Mouse (Mus musculus): Measurements from ENCODE around the gene Lyl1. TPM values are rescaled to one million over a fixed set of nuclear protein-coding genes. Genes with fewer than 3 reads are reported as not detected.

The Lyl1 gene
- polyA plus RNA-seq, 1 experiment from 2014 or later, result 13.7 TPM

GRCm38 (mm10) chr8:84689091-84689915 lies 12.0 kb upstream of the Lyl1 start:
- Histone ChIP-seq H3K4me1 (ENCODE audit: control insufficient read depth in 2 of 2, insufficient read depth in 2 of 2, low read length in 2 of 2) (peaks cover 14 to 40% of the 10 kb centered on the region in 2 experiments), H3K9ac (ENCODE audit: low read length) (peak overlapping the region; percentile 83), H3K27me3 (ENCODE audit: control insufficient read depth, insufficient read depth, low read length) (no peaks in the 10 kb centered on the region), H3K4me2 (ENCODE audit: low read length) (peak overlapping the region; percentile 78), H3K4me3 (ENCODE audit: control insufficient read depth in 1 of 2, insufficient read depth in 1 of 2, low read depth in 1 of 2, low read length in 2 of 2) (peak overlapping the region; percentile 67 to 78), H3K36me3 (ENCODE audit: control insufficient read depth, insufficient read depth, low read length) (peaks cover 32% of the 10 kb centered on the region), H3K27ac (replicated peaks in 1 of 2; ENCODE audit: control insufficient read depth in 1 of 2, insufficient read depth in 1 of 2, low read depth in 2 of 2, low read length in 2 of 2) (peak overlapping the region; percentile 62 to 95), H3K9me3 (ENCODE audit: control insufficient read depth, low read length) (no peaks in the 10 kb centered on the region)
- peak; percentile 75 for ATAC-seq (ENCODE audit: insufficient number of reproducible peaks, insufficient read depth, low FRiP score, low read depth)
- WGBS, result under 1% methylated on average over 47 of the region's 47 CpGs

DNA sequence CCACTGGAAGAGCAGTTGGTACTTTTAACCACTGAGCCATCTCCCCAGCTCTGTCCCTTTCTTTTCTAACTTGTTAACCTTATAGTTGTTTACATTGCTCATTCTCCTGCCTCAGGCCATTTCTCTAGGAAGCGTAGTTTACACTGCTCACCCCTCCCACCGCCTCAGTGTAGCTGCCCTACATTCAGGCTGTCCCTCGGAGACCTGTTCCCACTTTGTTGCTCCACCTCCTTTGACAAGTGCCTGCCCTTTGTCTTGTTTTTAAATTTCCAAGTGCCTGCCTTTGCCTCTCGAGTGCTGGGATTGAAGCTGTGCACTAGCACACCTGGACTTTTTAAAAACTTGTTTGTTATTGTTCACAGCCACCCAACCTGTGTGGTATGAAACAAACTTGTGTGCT lies 7.9 kb upstream of the Lyl1 start:
- Histone ChIP-seq H3K36me3 (ENCODE audit: control insufficient read depth, insufficient read depth, low read length) (peaks cover 69% of the 10 kb centered on the region), H3K4me2 (ENCODE audit: low read length) (no peak overlapping the region), H3K27ac (replicated peaks in 1 of 2; ENCODE audit: control insufficient read depth in 1 of 2, insufficient read depth in 1 of 2, low read depth in 2 of 2, low read length in 2 of 2) (no peak overlapping the region), H3K9ac (ENCODE audit: low read length) (no peak overlapping the region), H3K9me3 (ENCODE audit: control insufficient read depth, low read length) (no peaks in the 10 kb centered on the region), H3K4me3 (ENCODE audit: control insufficient read depth in 1 of 2, insufficient read depth in 1 of 2, low read depth in 1 of 2, low read length in 2 of 2) (no peak overlapping the region), H3K4me1 (ENCODE audit: control insufficient read depth in 2 of 2, insufficient read depth in 2 of 2, low read length in 2 of 2) (peaks cover 2 to 14% of the 10 kb centered on the region in 2 experiments; a peak in 3 of 4 replicates), H3K27me3 (ENCODE audit: control insufficient read depth, insufficient read depth, low read length) (no peaks in the 10 kb centered on the region)
- WGBS, result 70% methylated on average over 4 of the region's 4 CpGs
- no peak for ATAC-seq (ENCODE audit: insufficient number of reproducible peaks, insufficient read depth, low FRiP score, low read depth)

DNA sequence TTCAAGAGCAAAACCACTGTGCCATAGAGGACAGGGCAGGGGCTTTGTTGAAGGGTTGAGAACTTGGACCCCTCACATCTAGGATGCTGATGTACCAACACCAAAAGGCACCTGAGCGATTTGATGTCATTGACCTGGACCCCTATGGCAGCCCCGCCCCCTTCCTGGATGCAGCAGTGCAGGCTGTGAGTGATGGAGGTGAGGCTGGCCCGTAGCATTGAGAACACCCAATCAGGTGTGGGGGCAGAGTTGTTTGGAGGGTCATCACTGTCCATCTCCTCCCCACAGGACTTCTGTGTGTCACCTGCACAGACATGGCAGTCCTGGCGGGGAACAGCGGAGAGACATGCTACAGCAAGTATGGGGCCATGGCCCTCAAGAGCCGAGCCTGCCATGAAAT lies 6.1 kb upstream of the Lyl1 start:
- no peaks in the 10 kb centered on the region for H3K9me3 ChIP-seq (ENCODE audit: control insufficient read depth, low read length)
- H3K36me3 ChIP-seq (ENCODE audit: control insufficient read depth, insufficient read depth, low read length), result peaks cover 83% of the 10 kb centered on the region

GRCm38 (mm10) chr8:84697166-84698130 lies 3.8 kb upstream of the Lyl1 start:
- Histone ChIP-seq H3K4me2 (ENCODE audit: low read length) (no peak overlapping the region), H3K27me3 (ENCODE audit: control insufficient read depth, insufficient read depth, low read length) (peaks cover 5% of the 10 kb centered on the region; the same call in 1 of the 2 replicates), H3K36me3 (ENCODE audit: control insufficient read depth, insufficient read depth, low read length) (peaks cover 68% of the 10 kb centered on the region), H3K4me3 (ENCODE audit: control insufficient read depth in 1 of 2, insufficient read depth in 1 of 2, low read depth in 1 of 2, low read length in 2 of 2) (no peak overlapping the region), H3K27ac (replicated peaks in 1 of 2; ENCODE audit: control insufficient read depth in 1 of 2, insufficient read depth in 1 of 2, low read depth in 2 of 2, low read length in 2 of 2) (no peak overlapping the region), H3K4me1 (ENCODE audit: control insufficient read depth in 2 of 2, insufficient read depth in 2 of 2, low read length in 2 of 2) (peaks cover 6 to 17% of the 10 kb centered on the region in 2 experiments; a peak in 3 of 4 replicates), H3K9me3 (ENCODE audit: control insufficient read depth, low read length) (no peaks in the 10 kb centered on the region), H3K9ac (ENCODE audit: low read length) (no peak overlapping the region)
- WGBS, result 87% methylated on average over 14 of the region's 14 CpGs
- no peak for ATAC-seq (ENCODE audit: insufficient number of reproducible peaks, insufficient read depth, low FRiP score, low read depth)

More for the DNA sequence above, 6.1 kb upstream of the Lyl1 start:
- H3K27ac ChIP-seq (replicated peaks in 1 of 2; ENCODE audit: control insufficient read depth in 1 of 2, insufficient read depth in 1 of 2, low read depth in 2 of 2, low read length in 2 of 2), result no peak overlapping the region
- no peaks in the 10 kb centered on the region for H3K27me3 ChIP-seq (ENCODE audit: control insufficient read depth, insufficient read depth, low read length)
- no peak overlapping the region for H3K4me2 ChIP-seq (ENCODE audit: low read length)
- no peak for ATAC-seq (ENCODE audit: insufficient number of reproducible peaks, insufficient read depth, low FRiP score, low read depth)
- no peak overlapping the region for H3K4me3 ChIP-seq (ENCODE audit: control insufficient read depth in 1 of 2, insufficient read depth in 1 of 2, low read depth in 1 of 2, low read length in 2 of 2)
- WGBS, result 84% methylated on average over 6 of the region's 6 CpGs
- peaks cover 0 to 9% of the 10 kb centered on the region in 2 experiments; a peak in 3 of 4 replicates for H3K4me1 ChIP-seq (ENCODE audit: control insufficient read depth in 2 of 2, insufficient read depth in 2 of 2, low read length in 2 of 2)
- H3K9ac ChIP-seq (ENCODE audit: low read length), result no peak overlapping the region

DNA sequence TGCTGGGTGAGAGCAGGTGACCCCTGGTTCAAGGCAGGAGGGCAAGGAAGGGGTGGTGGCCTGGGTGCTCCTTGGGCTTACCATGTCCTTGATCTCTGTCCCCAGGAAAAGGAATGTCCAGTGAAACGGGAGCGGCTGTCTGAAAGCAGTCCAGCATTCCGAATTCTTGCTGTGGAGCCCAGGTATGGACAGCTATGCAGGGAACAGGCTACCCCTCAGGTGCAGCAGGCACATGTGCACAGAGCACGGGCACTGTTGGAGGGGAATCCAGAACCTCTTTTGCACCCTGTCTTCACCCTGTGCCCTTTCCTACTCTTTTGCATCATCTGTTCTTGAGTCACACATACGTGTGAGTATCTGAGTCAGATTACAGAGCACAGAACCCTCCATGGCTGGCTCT lies 3.0 kb upstream of the Lyl1 start:
- H3K36me3 ChIP-seq (ENCODE audit: control insufficient read depth, insufficient read depth, low read length), result peaks cover 60% of the 10 kb centered on the region

GRCm38 (mm10) chr8:84698929-84699401 lies 2.3 kb upstream of the Lyl1 start:
- Histone ChIP-seq H3K4me3 (ENCODE audit: control insufficient read depth in 1 of 2, insufficient read depth in 1 of 2, low read depth in 1 of 2, low read length in 2 of 2) (no peak overlapping the region), H3K9me3 (ENCODE audit: control insufficient read depth, low read length) (no peaks in the 10 kb centered on the region), H3K4me1 (ENCODE audit: control insufficient read depth in 2 of 2, insufficient read depth in 2 of 2, low read length in 2 of 2) (peaks cover 6 to 19% of the 10 kb centered on the region in 2 experiments; a peak in 3 of 4 replicates), H3K9ac (ENCODE audit: low read length) (peak overlapping the region; percentile 25; the same call in 1 of the 2 replicates), H3K27ac (replicated peaks in 1 of 2; ENCODE audit: control insufficient read depth in 1 of 2, insufficient read depth in 1 of 2, low read depth in 2 of 2, low read length in 2 of 2) (peak overlapping the region; percentile 31 to 85), H3K27me3 (ENCODE audit: control insufficient read depth, insufficient read depth, low read length) (peaks cover 19% of the 10 kb centered on the region), H3K36me3 (ENCODE audit: control insufficient read depth, insufficient read depth, low read length) (peaks cover 53% of the 10 kb centered on the region), H3K4me2 (ENCODE audit: low read length) (peak overlapping the region; percentile 32)
- ATAC-seq (ENCODE audit: insufficient number of reproducible peaks, insufficient read depth, low FRiP score, low read depth), result no peak
- 74% methylated on average over 9 of the region's 9 CpGs for WGBS

More for the DNA sequence above, 3.0 kb upstream of the Lyl1 start:
- no peak overlapping the region for H3K9ac ChIP-seq (ENCODE audit: low read length)
- no peak overlapping the region for H3K4me2 ChIP-seq (ENCODE audit: low read length)
- 90% methylated on average over 5 of the region's 5 CpGs for WGBS
- no peaks in the 10 kb centered on the region for H3K9me3 ChIP-seq (ENCODE audit: control insufficient read depth, low read length)
- peaks cover 12% of the 10 kb centered on the region for H3K27me3 ChIP-seq (ENCODE audit: control insufficient read depth, insufficient read depth, low read length)
- peak overlapping the region; percentile 26 to 85; a peak in 2 of 4 replicates for H3K27ac ChIP-seq (replicated peaks in 1 of 2; ENCODE audit: control insufficient read depth in 1 of 2, insufficient read depth in 1 of 2, low read depth in 2 of 2, low read length in 2 of 2)
- no peak for ATAC-seq (ENCODE audit: insufficient number of reproducible peaks, insufficient read depth, low FRiP score, low read depth)
- H3K4me1 ChIP-seq (ENCODE audit: control insufficient read depth in 2 of 2, insufficient read depth in 2 of 2, low read length in 2 of 2), result peaks cover 6 to 17% of the 10 kb centered on the region in 2 experiments; a peak in 3 of 4 replicates
- no peak overlapping the region for H3K4me3 ChIP-seq (ENCODE audit: control insufficient read depth in 1 of 2, insufficient read depth in 1 of 2, low read depth in 1 of 2, low read length in 2 of 2)

DNA sequence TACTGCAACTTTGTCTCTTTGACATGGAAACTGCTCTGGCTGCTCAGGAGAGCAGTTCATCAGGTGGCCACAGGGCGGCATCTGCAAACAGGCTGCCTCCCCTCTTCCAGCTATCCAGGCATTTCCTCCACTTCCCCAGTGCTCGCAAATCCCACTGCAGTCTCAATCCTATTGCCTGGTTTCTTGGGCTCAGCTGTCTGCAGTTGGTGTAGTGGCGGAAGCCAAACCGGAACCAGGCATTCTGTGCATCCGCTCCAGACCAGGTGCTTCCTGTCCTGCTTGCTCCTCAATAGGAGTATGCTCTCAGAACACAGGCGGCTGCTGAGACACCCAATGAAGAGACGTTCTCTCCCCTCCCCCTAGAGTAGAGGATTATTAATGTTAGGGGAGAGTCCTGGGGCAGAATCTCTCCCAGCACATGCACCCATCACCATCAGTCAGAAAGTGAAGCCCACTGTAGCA lies 1.4 kb upstream of the Lyl1 start:
- Histone ChIP-seq H3K9me3 (ENCODE audit: control insufficient read depth, low read length) (no peaks in the 10 kb centered on the region), H3K4me3 (ENCODE audit: control insufficient read depth in 1 of 2, insufficient read depth in 1 of 2, low read depth in 1 of 2, low read length in 2 of 2) (no peak overlapping the region), H3K36me3 (ENCODE audit: control insufficient read depth, insufficient read depth, low read length) (peaks cover 47% of the 10 kb centered on the region), H3K9ac (ENCODE audit: low read length) (no peak overlapping the region), H3K27ac (replicated peaks in 1 of 2; ENCODE audit: control insufficient read depth in 1 of 2, insufficient read depth in 1 of 2, low read depth in 2 of 2, low read length in 2 of 2) (peak overlapping the region; percentile 63 to 85), H3K27me3 (ENCODE audit: control insufficient read depth, insufficient read depth, low read length) (peaks cover 26% of the 10 kb centered on the region), H3K4me1 (ENCODE audit: control insufficient read depth in 2 of 2, insufficient read depth in 2 of 2, low read length in 2 of 2) (peaks cover 10 to 26% of the 10 kb centered on the region in 2 experiments; a peak in 3 of 4 replicates), H3K4me2 (ENCODE audit: low read length) (peak overlapping the region; percentile 32; the same call in 1 of the 2 replicates)
- 54% methylated on average over 7 of the region's 7 CpGs for whole genome bisulfite sequencing
- peak; percentile 52 for ATAC-seq (ENCODE audit: insufficient number of reproducible peaks, insufficient read depth, low FRiP score, low read depth)

Data from heart, embryonic 14.5 days (tissue).